Mouse (Mus musculus) stomach, embryonic 15.5 days (tissue): ENCODE measurements around the gene Nfkbie. TPM values are rescaled to one million over a fixed set of nuclear protein-coding genes. Genes with fewer than 3 reads are reported as not detected.

ENCODE experiments used
- ATAC-seq: fragments of 200-750 bp; cut with Nextera tagmentation; 2 replicates; pipeline ENCODE4 v1.8.0; 2017; ENCODE audit warnings: low read depth, moderate number of reproducible peaks, moderate TSS enrichment; ENCODE audit not compliant: insufficient read depth, low FRiP score
- H3K27ac ChIP-seq: fragments of 300-500 bp; sonication (generic); 2 replicates; pipeline ENCODE4 v1.5.1; 2015; ENCODE audit warnings: mild to moderate bottlenecking, inconsistent platforms
- H3K27me3 ChIP-seq: fragments of 300-500 bp; sonication (generic); replicated peaks from 2 replicates; pipeline ENCODE4 v1.6.1; 2015; ENCODE audit warnings: inconsistent platforms
- H3K36me3 ChIP-seq: fragments of 300-500 bp; sonication (generic); 2 replicates; pipeline ENCODE4 v1.6.1; 2015; ENCODE audit warnings: inconsistent platforms
- H3K4me1 ChIP-seq: fragments of 300-500 bp; sonication (generic); 2 replicates; pipeline ENCODE4 v1.6.1; 2015; ENCODE audit warnings: inconsistent platforms
- H3K4me2 ChIP-seq: fragments of 300-500 bp; sonication (generic); 2 replicates; pipeline ENCODE4 v1.6.1; 2015; ENCODE audit warnings: mild to moderate bottlenecking, inconsistent platforms
- H3K4me3 ChIP-seq: fragments of 300-500 bp; sonication (generic); replicated peaks from 2 replicates; pipeline ENCODE4 v1.5.1; 2015; ENCODE audit warnings: inconsistent platforms
- H3K9ac ChIP-seq: fragments of 300-500 bp; sonication (generic); 2 replicates; pipeline ENCODE4 v1.6.1; 2015; ENCODE audit warnings: inconsistent platforms
- H3K9me3 ChIP-seq: fragments of 300-500 bp; sonication (generic); 2 replicates; pipeline ENCODE4 v1.6.1; 2016; ENCODE audit warnings: inconsistent platforms
- WGBS: fragments of 180-500 bp; shearing (Covaris S2); methylation state at CpG from one replicate; pipeline ENCODE4 v1.1.7; 2015; 5-methylcytosine and 5-hydroxymethylcytosine counted together
- polyA plus RNA-seq: library from polyadenylated mRNA; unstranded; fragments of >200 nt; fragmentation: Nextera tagmentation; extraction: Ambion mirVana; gene quantifications from 2 replicates; pipeline ENCODE4 v1.2.1, GENCODE M21; 2015

Gene Nfkbie
- polyA plus RNA-seq, 1 experiment from 2014 or later: 4.4 TPM

- Histone ChIP-seq H3K27me3 (no peaks in the 10 kb centered on the region), H3K4me2 (peak overlapping the region; percentile 100), H3K4me1 (peaks cover 66% of the 10 kb centered on the region), H3K9me3 (no peaks in the 10 kb centered on the region), H3K27ac (peak overlapping the region; percentile 49), H3K36me3 (no peaks in the 10 kb centered on the region), H3K4me3 (peak overlapping the region; percentile 62), H3K9ac (peak overlapping the region; percentile 73)
- under 1% methylated on average over 57 of the region's 58 CpGs for WGBS
- ATAC-seq: peak; percentile 53
Measured at GRCm38 (mm10) chr17:45594881-45595735, 39.6 kb downstream of the Nfkbie start.

- no peak overlapping the region for H3K9ac ChIP-seq
- H3K4me1 ChIP-seq: peaks cover 67% of the 10 kb centered on the region
- H3K4me3 ChIP-seq: peak overlapping the region; percentile 62
- peak overlapping the region; percentile 49; the same call in 1 of the 2 replicates for H3K27ac ChIP-seq
- no peak for ATAC-seq
- H3K27me3 ChIP-seq: no peaks in the 10 kb centered on the region
- H3K4me2 ChIP-seq: peak overlapping the region; percentile 100
- no peaks in the 10 kb centered on the region for H3K9me3 ChIP-seq
- no peaks in the 10 kb centered on the region for H3K36me3 ChIP-seq
- WGBS: 14% methylated on average over 22 of the region's 23 CpGs
Measured at GRCm38 (mm10) chr17:45595736-45596390, 40.4 kb downstream of the Nfkbie start.

GRCm38 (mm10) chr17:45596631-45597396 lies 41.3 kb downstream of the Nfkbie start:
- peak overlapping the region; percentile 35; the same call in 1 of the 2 replicates for H3K27ac ChIP-seq
- H3K4me3 ChIP-seq: no peak overlapping the region
- no peak overlapping the region for H3K9ac ChIP-seq
- H3K27me3 ChIP-seq: no peaks in the 10 kb centered on the region
- 38% methylated on average over 11 of the region's 11 CpGs for WGBS
- H3K4me1 ChIP-seq: peaks cover 71% of the 10 kb centered on the region
- H3K4me2 ChIP-seq: peak overlapping the region; percentile 100; the same call in 1 of the 2 replicates
- peak; percentile 32; the same call in 1 of the 2 replicates for ATAC-seq
- no peaks in the 10 kb centered on the region for H3K36me3 ChIP-seq
- H3K9me3 ChIP-seq: no peaks in the 10 kb centered on the region

GRCm38 (mm10) chr17:45597787-45598186 lies 42.3 kb downstream of the Nfkbie start:
- H3K4me1 ChIP-seq: peaks cover 66% of the 10 kb centered on the region
- no peak overlapping the region for H3K27ac ChIP-seq
- H3K4me3 ChIP-seq: no peak overlapping the region
- ATAC-seq: no peak
- H3K4me2 ChIP-seq: no peak overlapping the region
- 31% methylated on average over 3 of the region's 3 CpGs for WGBS
- no peaks in the 10 kb centered on the region for H3K36me3 ChIP-seq
- no peak overlapping the region for H3K9ac ChIP-seq
- no peaks in the 10 kb centered on the region for H3K9me3 ChIP-seq
- no peaks in the 10 kb centered on the region for H3K27me3 ChIP-seq

GRCm38 (mm10) chr17:45598376-45598775 lies 42.9 kb downstream of the Nfkbie start:
- no peak overlapping the region for H3K4me2 ChIP-seq
- no peaks in the 10 kb centered on the region for H3K9me3 ChIP-seq
- H3K4me3 ChIP-seq: no peak overlapping the region
- H3K27ac ChIP-seq: no peak overlapping the region
- no peak for ATAC-seq
- H3K36me3 ChIP-seq: no peaks in the 10 kb centered on the region
- H3K27me3 ChIP-seq: no peaks in the 10 kb centered on the region
- H3K9ac ChIP-seq: no peak overlapping the region
- 84% methylated on average over 2 of the region's 2 CpGs for WGBS
- peaks cover 60% of the 10 kb centered on the region for H3K4me1 ChIP-seq

DNA sequence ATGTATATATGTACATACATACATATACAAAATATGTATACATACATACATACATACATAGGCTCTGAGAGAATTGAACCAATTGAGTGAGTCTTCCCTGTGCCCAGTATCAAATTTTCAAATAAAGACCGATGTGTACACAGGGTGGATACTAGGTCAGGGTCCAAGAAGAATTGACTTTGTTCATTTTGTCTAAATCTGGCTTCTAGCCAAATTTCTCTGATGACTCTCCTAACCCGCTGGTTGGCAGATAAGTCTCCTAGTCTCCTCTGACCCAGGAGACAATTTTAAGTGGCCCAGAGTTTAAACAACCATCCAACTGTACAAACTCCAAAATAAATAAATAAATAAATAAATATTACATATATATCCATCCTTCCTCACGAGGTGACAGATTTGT lies 43.4 kb downstream of the Nfkbie start:
- H3K27ac ChIP-seq: peak overlapping the region; percentile 37; the same call in 1 of the 2 replicates
- WGBS: 29% methylated on average over 3 of the region's 3 CpGs
- peak; percentile 3; the same call in 1 of the 2 replicates for ATAC-seq

DNA sequence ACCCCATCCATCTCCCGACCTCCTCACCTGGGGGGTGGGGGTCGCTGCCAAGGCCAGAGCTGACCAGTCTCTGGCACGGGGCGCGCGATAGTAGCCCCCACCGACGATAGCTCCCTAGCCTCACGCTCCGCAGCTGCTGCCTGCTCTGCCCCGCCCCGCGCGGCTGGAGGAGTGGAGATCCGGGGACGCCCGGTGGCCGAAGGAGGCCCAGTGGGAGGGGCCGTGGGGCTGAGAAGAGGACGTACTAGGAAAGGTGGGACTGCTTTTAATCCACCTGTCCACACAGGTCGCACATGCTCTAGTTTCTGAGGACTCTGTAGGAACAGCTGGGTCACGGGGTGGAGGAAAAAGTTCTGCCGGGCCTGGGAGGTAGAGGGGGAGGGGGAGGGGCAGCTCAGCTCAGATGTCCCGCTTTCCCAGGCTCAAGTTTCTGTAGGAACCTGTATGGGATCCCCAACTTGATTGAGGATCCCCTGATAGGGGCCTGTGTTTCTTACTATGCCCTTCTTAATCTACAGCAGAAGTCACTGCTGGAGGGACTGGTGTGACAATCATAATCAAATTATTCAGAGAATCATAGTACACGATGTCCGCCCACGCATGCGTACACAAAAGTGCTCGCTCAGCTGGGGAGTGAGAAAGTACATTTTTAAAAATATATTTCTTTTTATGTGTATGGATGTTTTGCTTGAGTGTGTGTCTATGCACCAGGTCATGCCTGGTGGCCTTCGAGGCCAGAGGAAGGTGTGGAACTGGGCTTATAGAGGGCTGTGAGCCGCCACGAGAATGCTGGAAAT lies 44.1 kb downstream of the Nfkbie start, which contains the start of gene Slc29a1:
Gene Slc29a1 (minus strand): TSS at position 161 of the 797 bp plus-strand sequence.
- peak within 1 kb of the TSS; percentile 72 for H3K4me2 ChIP-seq
- ATAC-seq: peak; percentile 48
- H3K9ac ChIP-seq: no peak within 1 kb of the TSS
- peaks cover 48% of the 10 kb centered on the region for H3K4me1 ChIP-seq
- 18% methylated on average over 30 of the region's 32 CpGs for WGBS
- no peaks in the 10 kb centered on the region for H3K27me3 ChIP-seq
- H3K36me3 ChIP-seq: no peaks in the 10 kb centered on the region
- peak within 1 kb of the TSS; percentile 33 for H3K4me3 ChIP-seq
- no peaks in the 10 kb centered on the region for H3K9me3 ChIP-seq
- H3K27ac ChIP-seq: peak within 1 kb of the TSS; percentile 37; the same call in 1 of the 2 replicates

More for the DNA sequence above, 43.4 kb downstream of the Nfkbie start:
- Histone ChIP-seq H3K36me3 (no peaks in the 10 kb centered on the region), H3K9me3 (no peaks in the 10 kb centered on the region), H3K4me2 (peak overlapping the region; percentile 72), H3K4me1 (peaks cover 55% of the 10 kb centered on the region), H3K9ac (no peak overlapping the region), H3K27me3 (no peaks in the 10 kb centered on the region), H3K4me3 (peak overlapping the region; percentile 33)

GRCm38 (mm10) chr17:45600267-45600666 lies 44.8 kb downstream of the Nfkbie start:
- Histone ChIP-seq H3K27ac (no peak overlapping the region), H3K9ac (no peak overlapping the region), H3K36me3 (no peaks in the 10 kb centered on the region), H3K9me3 (no peaks in the 10 kb centered on the region), H3K4me1 (peaks cover 42% of the 10 kb centered on the region), H3K4me2 (no peak overlapping the region), H3K4me3 (no peak overlapping the region), H3K27me3 (no peaks in the 10 kb centered on the region)
- ATAC-seq: no peak
- 70% methylated on average over 8 of the region's 8 CpGs for WGBS

- H3K9me3 ChIP-seq: no peaks in the 10 kb centered on the region
- no peaks in the 10 kb centered on the region for H3K36me3 ChIP-seq
- peaks cover 31% of the 10 kb centered on the region for H3K4me1 ChIP-seq
- H3K27ac ChIP-seq: no peak overlapping the region
- 23% methylated on average over 22 of the region's 22 CpGs for WGBS
- ATAC-seq: no peak
- no peak overlapping the region for H3K4me3 ChIP-seq
- no peaks in the 10 kb centered on the region for H3K27me3 ChIP-seq
- no peak overlapping the region for H3K9ac ChIP-seq
- 0 out of 2 replicates have a peak overlapping the region, but pooled peaks have one; percentile 17 for H3K4me2 ChIP-seq
Measured at GRCm38 (mm10) chr17:45601325-45601724, 45.8 kb downstream of the Nfkbie start.

DNA sequence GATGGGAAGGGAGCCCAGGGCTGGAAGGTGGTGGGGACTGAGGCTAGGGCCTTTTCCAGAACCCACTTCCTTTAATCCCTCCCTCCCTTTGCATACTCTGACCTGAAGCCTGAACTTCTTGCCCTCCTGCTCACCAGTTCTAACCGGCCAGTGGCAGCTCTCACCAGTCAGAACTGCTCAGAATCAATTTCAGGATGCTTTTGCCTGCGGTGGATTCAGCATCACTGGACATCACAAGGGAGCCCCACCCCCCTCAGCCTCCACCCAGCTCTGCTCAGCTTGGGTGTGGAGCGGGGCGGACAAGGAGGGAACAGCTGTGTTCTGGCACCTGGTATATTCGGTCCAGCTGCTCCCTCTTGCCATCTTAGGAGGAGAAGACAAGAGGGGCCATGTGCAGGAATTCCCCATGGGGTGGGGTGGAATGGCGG lies 46.4 kb downstream of the Nfkbie start, which contains the start of gene Mymx:
Gene Mymx (minus strand): TSS at position 226 of the 428 bp plus-strand sequence.
- ATAC-seq: no peak
- WGBS: 52% methylated on average over 6 of the region's 6 CpGs
- Histone ChIP-seq H3K36me3 (no peaks in the 10 kb centered on the region), H3K9me3 (no peaks in the 10 kb centered on the region), H3K4me2 (0 out of 2 replicates have a peak within 1 kb of the TSS, but pooled peaks have one; percentile 17), H3K4me1 (peaks cover 25% of the 10 kb centered on the region), H3K4me3 (no peak within 1 kb of the TSS), H3K9ac (no peak within 1 kb of the TSS), H3K27me3 (no peaks in the 10 kb centered on the region), H3K27ac (no peak within 1 kb of the TSS)

- H3K36me3 ChIP-seq: no peaks in the 10 kb centered on the region
- no peaks in the 10 kb centered on the region for H3K27me3 ChIP-seq
- H3K4me1 ChIP-seq: peaks cover 21% of the 10 kb centered on the region
- H3K9me3 ChIP-seq: no peaks in the 10 kb centered on the region
- H3K4me3 ChIP-seq: no peak overlapping the region
- no peak for ATAC-seq
- WGBS: 83% methylated on average over 3 of the region's 3 CpGs
- no peak overlapping the region for H3K27ac ChIP-seq
- H3K9ac ChIP-seq: no peak overlapping the region
- no peak overlapping the region for H3K4me2 ChIP-seq
Measured at GRCm38 (mm10) chr17:45602984-45603383, 47.5 kb downstream of the Nfkbie start.
